Mouse (Mus musculus) testis, adult 2 months (tissue): ENCODE measurements around the gene Panx1.

Source experiments
- CTCF ChIP-seq: fragments of 200-500 bp; IDR thresholded peaks from 2 replicates; pipeline ENCODE4 v1.5.1; 2012; ENCODE audit warnings: low read depth, mild to moderate bottlenecking, inconsistent platforms, low read length, moderate library complexity; ENCODE audit not compliant: control insufficient read depth, insufficient read depth, insufficient replicate concordance
- POLR2A ChIP-seq: fragments of 200-500 bp; IDR thresholded peaks from 2 replicates; pipeline ENCODE4 v1.6.1; 2012; ENCODE audit warnings: low read depth, mild to moderate bottlenecking, inconsistent platforms, low read length, moderate library complexity; ENCODE audit not compliant: control insufficient read depth

DNA sequence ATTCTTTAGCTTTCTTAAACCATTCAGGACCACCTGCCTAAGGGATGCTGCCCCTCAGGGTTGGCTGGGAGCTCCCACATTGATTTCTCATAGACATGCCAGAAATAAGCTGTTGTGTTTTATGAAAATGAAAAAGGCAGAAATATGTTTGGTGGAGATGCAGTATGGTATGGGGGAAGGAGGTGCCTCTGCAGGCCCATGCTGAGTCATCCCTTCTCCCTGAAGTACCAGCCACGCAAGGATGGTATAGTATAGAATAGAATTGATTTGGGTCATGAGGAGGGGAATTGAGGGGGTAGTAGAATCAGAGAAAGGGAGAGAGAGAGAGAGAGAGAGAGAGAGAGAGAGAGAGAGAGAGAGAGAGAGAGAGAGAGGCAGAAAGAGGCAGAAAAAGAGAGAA lies 90.6 kb downstream of the Panx1 start:
- TF ChIP-seq CTCF: no peak
- no peak for TF ChIP-seq POLR2A
